ENCODE assay signal across 30 mouse cellular contexts in genomic region chr13:103976181-103976724, GRCm38 (mm10). TPM values are rescaled to one million over a fixed set of nuclear protein-coding genes. Genes with fewer than 3 reads are reported as not detected.
A peak's percentile ranks its signal among the peaks of the same experiment; 100 is the strongest.
DNase-seq lines count a peak whose midpoint lies in the region; ATAC-seq and TF ChIP-seq lines count a peak whose summit lies in the region.
"Had no signal": no experiment of that assay in that cellular context is flagged by ENCODE, and none has a peak within 500 bp of the region (broad histone marks: within the 10 kb centered on the region; RNA-seq: fewer than 3 reads in every experiment).

No protein-coding gene starts in this region.

- no peaks in the 10 kb centered on the region for H3K36me3 ChIP-seq in lung, postnatal 0 days (ENCODE audit: insufficient read depth, low read length)
- H3K36me3 ChIP-seq in intestine, embryonic 15.5 days, result no peaks in the 10 kb centered on the region
- no peaks in the 10 kb centered on the region for H3K36me3 ChIP-seq in small intestine, adult 2 months (ENCODE audit: control insufficient read depth, insufficient read depth, low read length)
- H3K36me3 ChIP-seq: embryonic facial prominence, embryonic 10.5 days; embryonic facial prominence, embryonic 15.5 days; heart, embryonic 15.5 days; hindbrain, embryonic 13.5 days; limb, embryonic 10.5 days; limb, embryonic 15.5 days; liver, embryonic 15.5 days; midbrain, embryonic 10.5 days; midbrain, embryonic 15.5 days had no signal

- WGBS in lung, postnatal 0 days, result 70% methylated on average over 4 of the region's 4 CpGs
- WGBS in intestine, embryonic 15.5 days, result 55% methylated on average over 4 of the region's 4 CpGs
- WGBS in small intestine, adult 2 months, result 27% methylated on average over 4 of the region's 4 CpGs

- no peak for TF ChIP-seq EP300 in lung, postnatal 0 days (IDR thresholded peaks at IDR 0.05)

- H3K4me2 ChIP-seq in lung, postnatal 0 days (replicated peaks; ENCODE audit: low read depth, low read length), result no peak overlapping the region
- no peak overlapping the region for H3K4me2 ChIP-seq in intestine, embryonic 15.5 days (replicated peaks)
- H3K4me2 ChIP-seq: embryonic facial prominence, embryonic 15.5 days; forebrain, embryonic 13.5 days; heart, embryonic 15.5 days; hindbrain, embryonic 13.5 days; limb, embryonic 15.5 days; liver, embryonic 15.5 days; midbrain, embryonic 15.5 days had no signal

- H3K27ac ChIP-seq in lung, postnatal 0 days (ENCODE audit: low read length), result no peak overlapping the region
- no peak overlapping the region; the same call in 1 of the 2 replicates for H3K27ac ChIP-seq in intestine, embryonic 15.5 days
- peak overlapping the region; percentile 59 for H3K27ac ChIP-seq in small intestine, adult 2 months (ENCODE audit: insufficient read depth, low read depth, low read length)
- H3K27ac ChIP-seq: embryonic facial prominence, embryonic 10.5 days; embryonic facial prominence, embryonic 15.5 days; forebrain, embryonic 13.5 days; heart, embryonic 15.5 days; hindbrain, embryonic 13.5 days; limb, embryonic 10.5 days; limb, embryonic 15.5 days; liver, embryonic 15.5 days; midbrain, embryonic 10.5 days; midbrain, embryonic 15.5 days had no signal

- TF ChIP-seq CTCF in lung, postnatal 0 days (IDR thresholded peaks at IDR 0.05), result no peak
- no peak for TF ChIP-seq CTCF in small intestine, adult 2 months (IDR thresholded peaks at IDR 0.05; ENCODE audit: extremely low read depth, insufficient read length, insufficient replicate concordance, low read depth, low read length)

- peak; percentile 14 for DNase-seq in kidney, adult 11 months
- DNase-seq in kidney, adult 8-10 months, result no peak
- DNase-seq in lung, postnatal 25 days (ENCODE audit: low spot score), result peak; percentile 33
- no peak for DNase-seq in lung, postnatal 0 days (ENCODE audit: low spot score)
- DNase-seq in left cerebral cortex, adult 8-10 months (ENCODE audit: low spot score in 2 of 2), result no peak
- DNase-seq: adrenal gland, adult 2 months; adrenal gland, postnatal 36 days; B cell, adult 2 months; cerebellum, adult 2 months; cerebellum, postnatal 25 days; heart, postnatal 36 days; kidney, postnatal 4 days; layer of hippocampus, postnatal 36 days; right cerebral cortex, postnatal 4 days; thymus, postnatal 4 days had no signal

- ATAC-seq in lung, postnatal 0 days, result no peak
- peak; percentile 93 for ATAC-seq in intestine, embryonic 15.5 days
- no peak for ATAC-seq in cerebellum, adult (ENCODE audit: insufficient number of reproducible peaks, low FRiP score, low TSS enrichment)
- ATAC-seq: activated CD4-positive, CD25-positive, alpha-beta regulatory T cell, adult 4 months; forebrain, embryonic 13.5 days; midbrain, embryonic 15.5 days had no signal

- TF ChIP-seq POLR2A in small intestine, adult 2 months (IDR thresholded peaks at IDR 0.05; ENCODE audit: low read depth, low read length), result no peak

- peaks cover 10% of the 10 kb centered on the region; the same call in 1 of the 2 replicates for H3K4me1 ChIP-seq in lung, postnatal 0 days (ENCODE audit: insufficient read depth, low read depth, low read length)
- peaks cover 18% of the 10 kb centered on the region; the same call in 1 of the 2 replicates for H3K4me1 ChIP-seq in intestine, embryonic 15.5 days (replicated peaks)
- H3K4me1 ChIP-seq in small intestine, adult 2 months (ENCODE audit: control insufficient read depth, insufficient read depth, insufficient read length, low read length), result peaks cover 13% of the 10 kb centered on the region; the same call in 1 of the 2 replicates
- H3K4me1 ChIP-seq: forebrain, embryonic 13.5 days; hindbrain, embryonic 13.5 days; limb, embryonic 10.5 days; limb, embryonic 15.5 days; liver, embryonic 15.5 days; midbrain, embryonic 10.5 days; midbrain, embryonic 15.5 days had no signal

- no peaks in the 10 kb centered on the region for H3K27me3 ChIP-seq in lung, postnatal 0 days (replicated peaks; ENCODE audit: insufficient read depth, low read length)
- no peaks in the 10 kb centered on the region for H3K27me3 ChIP-seq in intestine, embryonic 15.5 days (replicated peaks)
- H3K27me3 ChIP-seq in small intestine, adult 2 months (ENCODE audit: control insufficient read depth, insufficient read depth, low read length), result no peaks in the 10 kb centered on the region
- H3K27me3 ChIP-seq: CH12.LX; embryonic facial prominence, embryonic 15.5 days; forebrain, embryonic 13.5 days; heart, embryonic 15.5 days; hindbrain, embryonic 13.5 days; limb, embryonic 15.5 days; liver, embryonic 15.5 days; midbrain, embryonic 15.5 days had no signal

- no peaks in the 10 kb centered on the region for H3K9me3 ChIP-seq in lung, postnatal 0 days (ENCODE audit: low read length)
- no peaks in the 10 kb centered on the region for H3K9me3 ChIP-seq in intestine, embryonic 15.5 days
- H3K9me3 ChIP-seq: embryonic facial prominence, embryonic 10.5 days; embryonic facial prominence, embryonic 15.5 days; forebrain, embryonic 13.5 days; heart, embryonic 15.5 days; hindbrain, embryonic 13.5 days; limb, embryonic 10.5 days; limb, embryonic 15.5 days; liver, embryonic 15.5 days; midbrain, embryonic 10.5 days; midbrain, embryonic 15.5 days had no signal

- no peak overlapping the region for H3K4me3 ChIP-seq in lung, postnatal 0 days (ENCODE audit: low read depth, low read length)
- no peak overlapping the region for H3K4me3 ChIP-seq in intestine, embryonic 15.5 days (replicated peaks)
- H3K4me3 ChIP-seq in small intestine, adult 2 months (ENCODE audit: low read depth, low read length), result no peak overlapping the region
- H3K4me3 ChIP-seq: embryonic facial prominence, embryonic 10.5 days; embryonic facial prominence, embryonic 15.5 days; forebrain, embryonic 13.5 days; heart, embryonic 15.5 days; hindbrain, embryonic 13.5 days; limb, embryonic 10.5 days; limb, embryonic 15.5 days; liver, embryonic 15.5 days; midbrain, embryonic 10.5 days; midbrain, embryonic 15.5 days had no signal

- no peak overlapping the region for H3K9ac ChIP-seq in lung, postnatal 0 days (replicated peaks; ENCODE audit: low read depth)
- no peak overlapping the region for H3K9ac ChIP-seq in intestine, embryonic 15.5 days
- H3K9ac ChIP-seq: embryonic facial prominence, embryonic 15.5 days; forebrain, embryonic 13.5 days; heart, embryonic 15.5 days; hindbrain, embryonic 13.5 days; limb, embryonic 15.5 days; liver, embryonic 15.5 days; midbrain, embryonic 15.5 days had no signal

RNA-seq across cellular contexts. Expression of gene Erbin, which starts 55.9 kb away (rescaled TPM):
- polyA plus RNA-seq in lung, postnatal 0 days (2015; fragmentation: Nextera tagmentation; extraction: Ambion mirVana), result 19.0 and 21.9 TPM in 2 replicates
- 17.5 and 18.7 TPM in 2 replicates for polyA plus RNA-seq in intestine, embryonic 15.5 days (2015; fragmentation: Nextera tagmentation; extraction: Ambion mirVana)
- 4.3 and 15.7 TPM in 2 replicates for polyA plus RNA-seq in small intestine, adult 2 months (2012; rRNA removed)
- 10 to 100 TPM; 66.6 to 76.6 (median 69.4) TPM for total RNA-seq in left cerebral cortex, adult 8-10 months (2022)

Comparison
In these comparisons a context has a peak if more than half of its experiments do, and no peak if none do; other contexts are left out.
1. DNase-seq: peak in kidney, adult 11 months (single experiment) and lung, postnatal 25 days (single experiment); none in kidney, adult 8-10 months (0 of 2), lung, postnatal 0 days (single experiment) and left cerebral cortex, adult 8-10 months (0 of 2).